Mouse (Mus musculus) midbrain, postnatal 0 days (tissue): Measurements from ENCODE around the gene Tex45. TPM values are rescaled to one million over a fixed set of nuclear protein-coding genes. Genes with fewer than 3 reads are reported as not detected.

ENCODE experiments used
- ATAC-seq: fragments of 200-750 bp; cut with Nextera tagmentation; 2 replicates; pipeline ENCODE4 v1.8.0; 2017; ENCODE audit warnings: moderate number of reproducible peaks, mild to moderate bottlenecking, moderate TSS enrichment, moderate library complexity; ENCODE audit not compliant: low FRiP score
- DNase-seq: peaks from one replicate; pipeline ENCODE4 v3.0.0-alpha.2; 2015; ENCODE audit warnings: low spot score
- H3K27ac ChIP-seq: fragments of 300-500 bp; sonication (generic); 2 replicates; pipeline ENCODE4 v1.5.1; 2014; ENCODE audit warnings: low read depth, mild to moderate bottlenecking, low read length, mixed read lengths
- H3K27me3 ChIP-seq: fragments of 300-500 bp; sonication (generic); 2 replicates; pipeline ENCODE4 v1.6.1; 2014; ENCODE audit warnings: low read length, control low read depth, mixed read lengths; ENCODE audit not compliant: insufficient read depth
- H3K36me3 ChIP-seq: fragments of 300-500 bp; sonication (generic); 2 replicates; pipeline ENCODE4 v1.6.1; 2014; ENCODE audit warnings: low read length, control low read depth, mixed read lengths; ENCODE audit not compliant: insufficient read depth
- H3K4me1 ChIP-seq: fragments of 300-500 bp; sonication (generic); 2 replicates; pipeline ENCODE4 v1.6.1; 2014; ENCODE audit warnings: mild to moderate bottlenecking, control low read depth, antibody characterized with exemption, low read length, mixed read lengths; ENCODE audit not compliant: insufficient read depth
- H3K4me2 ChIP-seq: fragments of 300-500 bp; sonication (generic); 2 replicates; pipeline ENCODE4 v1.6.1; 2014; ENCODE audit warnings: low read depth, mild to moderate bottlenecking, low read length, mixed read lengths; ENCODE audit not compliant: poor library complexity, severe bottlenecking
- H3K4me3 ChIP-seq: fragments of 300-500 bp; sonication (generic); 2 replicates; pipeline ENCODE4 v1.5.1; 2014; ENCODE audit warnings: low read depth, mild to moderate bottlenecking, low read length, moderate library complexity
- H3K9ac ChIP-seq: fragments of 300-500 bp; sonication (generic); replicated peaks from 2 replicates; pipeline ENCODE4 v1.6.1; 2014; ENCODE audit warnings: mild to moderate bottlenecking, low read length, moderate library complexity, mixed read lengths; ENCODE audit not compliant: poor library complexity, severe bottlenecking
- H3K9me3 ChIP-seq: fragments of 300-500 bp; sonication (generic); 2 replicates; pipeline ENCODE4 v1.6.1; 2016; ENCODE audit warnings: low read length, control low read depth
- CTCF ChIP-seq: IDR thresholded peaks from 2 replicates; pipeline ENCODE4 v1.5.1; 2016; ENCODE audit warnings: antibody characterized with exemption, mild to moderate bottlenecking
- WGBS: fragments of 180-500 bp; shearing (Covaris S2); extraction: QIAGEN DNeasy Blood & Tissue Kit; methylation state at CpG from one replicate; pipeline ENCODE4 v1.1.7; 2014; 5-methylcytosine and 5-hydroxymethylcytosine counted together
- polyA plus RNA-seq: library from polyadenylated mRNA; unstranded; fragments of >200 nt; fragmentation: Nextera tagmentation; extraction: Ambion mirVana; gene quantifications from 2 replicates; pipeline ENCODE4 v1.2.1, GENCODE M21; 2015
- total RNA-seq: library from RNA; depleted of rRNA; stranded (reverse); fragments of >200 nt; gene quantifications from 2 replicates; pipeline ENCODE4 v1.2.3, GENCODE M21; 2014; rRNA removed

Gene Tex45
- total RNA-seq (0.47 and 0.55 TPM in 2 replicates), polyA plus RNA-seq (0.64 and 0.68 TPM in 2 replicates)

GRCm38 (mm10) chr8:3470562-3470961, at the start of gene Tex45:
TSS of gene Tex45 (plus strand) at chr8:3470862.
- no peak within 1 kb of the TSS for H3K9ac ChIP-seq
- no peak within 1 kb of the TSS for H3K4me3 ChIP-seq
- H3K4me1 ChIP-seq = no peaks in the 10 kb centered on the region
- H3K9me3 ChIP-seq = no peaks in the 10 kb centered on the region
- no peak within 1 kb of the TSS for H3K4me2 ChIP-seq
- no peak for TF ChIP-seq CTCF
- no peak for DNase-seq
- no peak for ATAC-seq
- no peaks in the 10 kb centered on the region for H3K36me3 ChIP-seq
- no peak within 1 kb of the TSS for H3K27ac ChIP-seq
- no peaks in the 10 kb centered on the region for H3K27me3 ChIP-seq

- DNase-seq (no peak), ATAC-seq (no peak)
- Histone ChIP-seq H3K27ac (no peak overlapping the region), H3K27me3 (no peaks in the 10 kb centered on the region), H3K4me1 (peaks cover 2% of the 10 kb centered on the region; the same call in 1 of the 2 replicates), H3K4me2 (no peak overlapping the region), H3K4me3 (no peak overlapping the region), H3K9ac (no peak overlapping the region), H3K9me3 (no peaks in the 10 kb centered on the region), H3K36me3 (no peaks in the 10 kb centered on the region)
- TF ChIP-seq CTCF = no peak
- 96% methylated on average over 5 of the region's 5 CpGs for WGBS
Observed at GRCm38 (mm10) chr8:3421507-3421906, 49.2 kb upstream of the Tex45 start.

DNA sequence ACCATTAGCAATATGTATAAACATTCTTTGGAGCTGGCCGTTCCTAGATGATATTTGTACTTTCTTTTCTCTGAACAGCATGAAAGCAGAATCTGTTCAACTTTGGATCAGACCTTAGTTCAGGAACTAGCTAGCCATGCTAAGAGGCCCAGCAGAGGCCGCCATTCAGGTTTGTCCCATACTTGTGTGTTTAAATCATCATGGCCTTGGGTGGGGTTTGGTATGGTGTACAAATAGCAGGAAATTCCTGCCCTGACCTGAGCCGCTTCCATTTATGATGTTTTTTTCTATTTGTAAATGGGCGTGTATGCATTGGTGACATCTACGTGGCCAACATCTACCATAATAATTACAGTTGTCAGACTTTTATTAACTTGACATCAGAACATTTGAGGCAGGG, 45.4 kb upstream of the Tex45 start:
- TF ChIP-seq CTCF = no peak
- DNase-seq (no peak), ATAC-seq (no peak)
- no peaks in the 10 kb centered on the region for H3K4me1 ChIP-seq
- 91% methylated on average over 5 of the region's 5 CpGs for WGBS
- H3K27me3 ChIP-seq = no peaks in the 10 kb centered on the region
- H3K9me3 ChIP-seq = no peaks in the 10 kb centered on the region
- H3K4me2 ChIP-seq = no peak overlapping the region
- no peak overlapping the region for H3K9ac ChIP-seq
- H3K4me3 ChIP-seq = no peak overlapping the region
- H3K27ac ChIP-seq = no peak overlapping the region
- 0 out of 2 replicates have a peak, but pooled peaks cover 6% of the 10 kb centered on the region for H3K36me3 ChIP-seq

DNA sequence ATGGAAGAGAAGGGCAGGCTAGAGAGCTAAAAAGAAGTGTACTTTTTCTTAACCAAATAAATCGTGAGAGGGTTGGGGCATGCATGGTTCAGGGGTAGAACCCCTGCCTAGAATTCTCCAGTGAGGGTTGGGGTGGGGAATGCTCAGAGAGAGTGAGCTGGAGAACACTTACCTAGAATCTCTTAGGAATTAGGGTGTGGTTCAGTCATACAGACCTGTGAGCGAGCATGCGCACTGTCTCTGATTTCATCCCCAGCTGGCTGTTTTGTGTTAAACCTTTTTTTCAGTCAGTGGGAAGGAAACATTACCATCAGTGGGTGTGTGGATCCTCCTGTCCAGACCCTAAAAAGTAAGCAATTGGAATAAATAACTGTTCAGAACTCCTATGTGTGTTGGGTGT, 44.5 kb upstream of the Tex45 start:
- ATAC-seq (no peak), DNase-seq (no peak)
- WGBS = 91% methylated on average over 3 of the region's 3 CpGs

GRCm38 (mm10) chr8:3428426-3428825, 42.2 kb upstream of the Tex45 start:
- no peak overlapping the region for H3K27ac ChIP-seq
- H3K4me2 ChIP-seq = no peak overlapping the region
- H3K27me3 ChIP-seq = no peaks in the 10 kb centered on the region
- WGBS = 92% methylated on average over 2 of the region's 2 CpGs
- H3K9ac ChIP-seq = no peak overlapping the region
- no peaks in the 10 kb centered on the region for H3K9me3 ChIP-seq
- ATAC-seq = no peak
- no peaks in the 10 kb centered on the region for H3K4me1 ChIP-seq
- DNase-seq = no peak
- TF ChIP-seq CTCF = no peak
- no peak overlapping the region for H3K4me3 ChIP-seq
- H3K36me3 ChIP-seq = peaks cover 18% of the 10 kb centered on the region

More for the DNA sequence above, 44.5 kb upstream of the Tex45 start:
- no peaks in the 10 kb centered on the region for H3K9me3 ChIP-seq
- H3K4me2 ChIP-seq = no peak overlapping the region
- H3K9ac ChIP-seq = no peak overlapping the region
- H3K4me3 ChIP-seq = no peak overlapping the region
- H3K27ac ChIP-seq = no peak overlapping the region
- H3K27me3 ChIP-seq = no peaks in the 10 kb centered on the region
- no peaks in the 10 kb centered on the region for H3K4me1 ChIP-seq
- 0 out of 2 replicates have a peak, but pooled peaks cover 6% of the 10 kb centered on the region for H3K36me3 ChIP-seq
- TF ChIP-seq CTCF = no peak

- Histone ChIP-seq H3K4me2 (no peak overlapping the region), H3K4me3 (no peak overlapping the region), H3K9ac (no peak overlapping the region), H3K27ac (no peak overlapping the region), H3K4me1 (no peaks in the 10 kb centered on the region), H3K36me3 (peaks cover 26% of the 10 kb centered on the region), H3K27me3 (no peaks in the 10 kb centered on the region), H3K9me3 (no peaks in the 10 kb centered on the region)
- WGBS = 69% methylated on average over 2 of the region's 2 CpGs
- DNase-seq = no peak
- no peak for TF ChIP-seq CTCF
- no peak for ATAC-seq
Observed at GRCm38 (mm10) chr8:3429966-3430365, 40.7 kb upstream of the Tex45 start.
